Mouse (Mus musculus) frontal cortex, postnatal 25 days (tissue): Measurements from ENCODE around the gene Epop.

Experiments
- DNase-seq, 2 experiments: peaks; one replicate each; pipeline ENCODE4 v3.0.0; 2022; ENCODE audit warnings: low spot score in 2 of 2

Epop gene

DNA sequence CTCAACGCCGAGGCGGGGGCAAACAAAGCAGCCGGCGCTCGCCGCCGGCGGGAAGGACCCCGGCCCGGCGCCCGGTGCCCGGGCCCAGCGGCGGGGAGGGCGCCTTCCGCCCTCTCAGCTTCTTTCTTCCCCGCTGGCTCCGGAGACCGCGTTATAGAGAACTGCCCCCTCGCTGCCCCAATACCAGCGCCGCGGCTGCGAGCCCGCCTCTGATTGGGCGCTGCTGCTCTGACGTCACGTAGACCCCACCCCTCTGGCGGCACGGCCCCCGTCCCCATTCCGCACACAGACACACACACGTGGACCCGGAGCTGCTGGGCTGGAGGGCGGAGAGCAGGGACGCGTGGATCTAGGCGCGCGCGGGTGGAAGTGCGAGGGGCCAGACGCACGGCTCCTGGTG is at the start of gene Epop:
TSS of gene Epop (minus strand) at position 127 of the 400 bp plus-strand sequence.
- peak; percentile 75 to 88 for DNase-seq

DNA sequence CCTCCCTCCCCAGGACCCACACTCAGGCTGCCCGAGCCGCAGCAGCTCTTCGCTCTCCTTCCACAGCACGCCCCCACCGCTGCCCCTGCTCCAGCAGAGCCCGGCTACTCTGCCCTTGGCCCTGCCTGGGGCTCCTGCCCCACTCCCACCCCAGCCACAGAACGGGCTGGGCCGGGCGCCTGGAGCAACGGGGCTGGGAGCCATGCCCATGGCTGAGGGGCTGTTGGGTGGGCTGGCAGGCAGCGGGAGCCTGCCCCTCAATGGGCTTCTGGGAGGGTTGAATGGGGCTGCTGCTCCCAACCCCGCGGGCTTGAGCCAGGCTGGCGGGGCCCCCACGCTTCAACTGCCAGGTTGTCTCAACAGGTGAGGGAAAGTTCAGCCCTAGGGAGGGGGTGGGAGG is 48.8 kb upstream of the Epop start:
- no peak for DNase-seq

DNA sequence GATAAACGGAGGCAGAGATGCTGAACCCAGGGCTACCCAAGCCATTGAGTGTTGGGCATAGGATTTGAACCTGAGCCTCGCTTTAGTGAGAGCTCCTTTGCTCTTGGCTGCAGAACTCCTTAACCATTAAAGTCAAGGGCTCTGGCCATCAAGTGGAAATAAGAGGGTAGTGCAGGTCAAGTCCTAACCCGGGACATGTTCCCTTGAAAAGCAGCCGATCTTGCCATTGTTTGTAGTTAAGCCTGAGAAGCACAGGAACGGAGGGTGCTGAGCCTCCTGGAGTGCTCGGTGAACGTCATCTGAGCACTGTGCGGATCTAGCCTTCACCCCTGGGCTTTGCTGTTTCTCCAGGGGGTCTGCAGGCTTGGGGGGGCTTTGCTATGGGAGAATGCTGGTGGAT is 48.3 kb upstream of the Epop start:
- DNase-seq: no peak

DNA sequence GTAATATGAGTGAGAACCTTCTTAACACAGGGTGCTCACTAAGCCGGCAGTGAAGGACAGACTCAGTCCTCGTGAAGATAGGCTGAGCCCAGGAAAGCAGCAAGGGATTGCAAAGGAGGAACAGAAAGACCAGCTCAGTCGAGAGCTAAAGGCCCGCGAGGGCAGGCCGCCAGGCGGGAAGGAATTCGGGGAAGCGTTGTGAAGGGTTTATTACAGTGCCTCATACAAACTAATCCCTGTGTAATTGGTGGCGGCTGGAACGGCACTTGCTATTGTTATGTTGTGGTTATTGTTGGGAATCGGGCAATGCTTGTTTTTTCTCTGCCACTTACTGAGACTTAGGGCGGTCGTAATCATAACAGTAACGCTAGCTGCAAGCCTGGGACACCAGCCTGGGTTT is 47.9 kb upstream of the Epop start:
- DNase-seq: no peak

DNA sequence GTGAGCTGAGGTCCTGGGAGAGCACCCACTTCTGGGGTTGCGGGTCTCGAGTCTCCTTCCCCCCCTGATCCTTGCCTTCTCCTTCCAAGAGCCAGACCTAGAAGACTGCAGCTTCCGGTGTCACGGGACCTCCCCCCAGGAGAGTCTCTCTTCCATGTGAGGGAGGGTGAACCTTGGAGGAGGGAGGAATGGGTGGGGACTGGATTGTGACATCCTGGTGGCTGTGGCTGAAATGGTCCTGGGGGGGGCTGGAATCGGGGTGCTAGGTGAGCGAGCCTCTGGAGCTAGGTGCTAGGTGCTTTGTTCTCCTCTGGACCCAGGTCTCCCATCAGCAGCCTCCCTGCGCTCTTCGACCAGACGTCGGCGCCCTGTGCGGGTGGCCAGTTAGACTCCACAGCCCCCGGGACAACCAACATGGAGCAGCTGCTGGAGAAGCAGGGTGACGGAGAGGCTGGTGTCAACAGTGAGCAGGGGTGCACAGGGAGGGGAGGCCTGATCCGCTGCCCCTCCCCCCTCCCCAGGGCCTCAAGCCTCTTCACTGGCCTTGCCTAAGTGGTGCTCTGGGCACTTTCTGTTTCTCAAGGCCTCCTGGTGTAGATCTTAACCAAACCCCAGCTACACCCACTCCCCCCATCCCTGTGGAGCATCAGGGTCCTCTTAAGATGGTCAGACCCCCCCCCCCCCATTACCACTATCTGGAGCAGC is 46.7 kb upstream of the Epop start:
- DNase-seq: no peak

DNA sequence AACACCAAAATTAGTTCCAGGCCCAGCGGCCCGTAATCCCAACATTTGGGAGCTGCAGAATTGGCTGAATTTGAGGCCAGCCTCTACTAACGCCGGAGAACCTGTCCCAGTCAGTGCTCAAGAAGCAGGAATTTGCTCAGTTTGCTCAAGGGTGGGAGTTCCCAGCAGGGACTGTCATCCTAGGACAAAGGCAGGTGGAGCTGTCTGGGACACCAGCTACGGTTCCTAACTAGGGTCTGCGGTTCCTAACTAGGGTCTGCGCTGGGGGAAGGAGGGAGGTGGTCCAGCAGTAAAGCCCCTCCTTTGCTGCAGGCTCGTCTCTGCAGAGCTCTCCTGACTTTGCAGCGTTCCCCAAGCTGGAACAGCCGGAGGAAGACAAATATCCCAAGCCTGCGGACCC is 43.6 kb upstream of the Epop start:
- no peak for DNase-seq

DNA sequence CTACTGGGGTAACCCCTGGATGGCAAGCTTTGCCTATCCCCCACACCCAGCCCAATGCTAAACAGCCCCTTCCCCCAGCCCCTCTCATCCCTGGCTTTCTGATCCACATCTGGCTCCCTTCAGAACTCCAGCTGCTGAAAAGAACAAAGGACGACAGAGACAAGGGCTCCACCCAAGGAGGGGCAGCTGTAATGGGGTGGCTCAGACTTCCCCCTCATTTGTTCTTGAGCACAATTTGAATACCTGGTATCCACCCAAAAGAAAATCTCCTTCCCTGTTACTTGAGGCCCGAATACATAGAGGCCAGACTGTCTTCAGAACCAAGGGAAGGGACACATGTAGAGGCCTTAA is 41.6 kb upstream of the Epop start:
- DNase-seq: no peak

DNA sequence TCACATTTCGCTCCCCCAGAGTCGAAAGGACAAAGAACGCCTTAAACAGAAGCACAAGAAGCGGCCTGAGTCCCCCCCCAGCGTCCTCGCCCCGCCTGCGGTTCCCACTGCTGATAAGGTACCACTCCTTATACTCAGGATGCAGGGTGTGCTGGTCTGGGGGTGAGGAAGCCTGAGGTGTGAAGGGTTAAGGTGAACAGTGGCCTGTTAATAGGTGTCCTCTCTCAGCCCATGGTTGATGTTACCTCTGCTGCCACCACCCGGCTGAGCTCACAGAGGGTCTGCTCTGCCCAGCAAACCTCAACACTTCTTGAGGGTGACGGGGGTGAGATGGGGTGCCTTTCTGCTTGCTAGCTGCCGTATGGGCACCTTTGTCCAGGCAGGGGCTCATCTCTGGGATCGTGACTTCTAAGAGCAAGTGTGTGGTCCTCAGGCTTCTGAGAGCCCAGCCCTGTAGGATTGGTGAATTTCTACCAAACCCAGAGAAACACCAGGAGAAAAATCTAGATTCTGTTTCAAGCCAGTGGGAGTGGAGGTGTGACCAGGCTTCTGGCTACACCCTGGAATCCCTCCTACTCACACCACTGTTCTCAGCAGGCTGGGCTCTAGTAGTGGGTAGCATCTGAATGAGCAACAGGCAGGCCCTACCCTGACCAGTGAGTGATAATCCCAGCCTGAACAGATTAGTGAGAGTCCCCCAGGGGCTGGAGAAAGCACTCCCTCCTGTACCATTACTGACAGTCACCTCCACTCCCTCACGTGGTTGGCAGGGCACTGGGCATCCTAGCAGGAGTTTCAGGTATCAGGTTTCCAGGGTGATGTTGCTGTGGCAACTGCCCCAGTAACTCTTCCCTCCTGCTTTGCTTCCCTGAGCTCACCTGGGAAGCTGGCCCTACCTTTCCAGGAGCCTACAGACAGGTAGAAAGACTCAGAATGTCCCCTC is 41.0 kb upstream of the Epop start:
- no peak for DNase-seq

DNA sequence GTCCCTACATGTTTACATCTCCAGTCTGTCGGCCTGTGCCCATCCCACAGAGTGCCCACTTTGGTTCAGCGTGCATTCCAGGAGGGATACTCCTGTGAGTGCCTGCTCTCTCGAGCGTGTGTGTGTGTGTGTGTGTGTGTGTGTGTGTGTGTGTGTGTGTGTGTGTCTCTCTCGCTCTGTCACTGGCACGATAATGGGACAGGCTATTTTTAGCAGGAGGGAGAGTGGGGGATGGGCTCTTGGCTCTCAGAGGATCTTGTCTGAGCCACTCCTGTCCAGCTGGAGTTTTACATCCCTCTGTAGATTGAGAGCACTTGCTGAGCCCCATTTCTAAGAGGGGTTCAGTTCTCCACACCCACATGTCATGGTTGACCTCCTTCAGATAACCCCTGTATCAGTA is 40.3 kb upstream of the Epop start:
- no peak for DNase-seq

DNA sequence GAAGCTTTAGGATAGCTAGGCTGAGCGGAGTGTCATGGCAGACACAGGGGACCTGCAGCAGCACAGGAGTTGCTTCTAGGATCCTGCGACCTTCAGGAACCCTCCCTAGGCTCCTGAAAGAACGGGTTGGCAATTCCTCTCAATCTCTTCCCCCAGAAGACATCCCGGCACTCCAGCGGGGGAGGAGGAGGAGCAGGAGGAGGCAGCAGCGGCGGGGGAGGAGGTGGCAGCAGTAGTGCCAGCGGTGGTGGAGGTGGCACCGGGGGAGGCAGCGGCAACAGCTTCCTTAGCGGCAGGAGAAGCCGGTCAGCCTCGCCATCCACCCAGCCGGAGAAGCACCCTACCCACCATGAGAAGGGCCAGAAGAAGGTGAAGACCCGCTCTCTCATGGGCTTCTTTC is 39.8 kb upstream of the Epop start:
- DNase-seq: no peak

DNA sequence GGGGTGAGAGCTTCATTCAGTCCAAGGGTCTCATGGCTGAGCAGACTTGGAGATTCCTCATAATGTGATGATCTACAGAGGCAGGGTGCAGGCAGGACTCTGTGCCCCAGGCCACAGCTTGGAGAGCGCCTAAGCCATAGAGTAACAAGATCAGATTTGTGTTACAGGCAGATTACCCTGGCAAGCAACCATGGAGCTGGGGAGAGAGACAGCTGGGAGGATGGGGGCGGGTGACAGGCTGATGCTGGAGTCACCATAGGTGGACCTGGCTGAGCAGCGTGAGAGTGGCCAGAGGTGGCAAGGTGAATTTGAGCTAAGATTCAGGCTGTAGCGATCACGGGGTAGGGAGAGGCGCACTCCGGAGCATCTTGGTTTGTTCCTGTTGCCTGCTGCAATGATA is 38.7 kb upstream of the Epop start:
- DNase-seq: no peak

DNA sequence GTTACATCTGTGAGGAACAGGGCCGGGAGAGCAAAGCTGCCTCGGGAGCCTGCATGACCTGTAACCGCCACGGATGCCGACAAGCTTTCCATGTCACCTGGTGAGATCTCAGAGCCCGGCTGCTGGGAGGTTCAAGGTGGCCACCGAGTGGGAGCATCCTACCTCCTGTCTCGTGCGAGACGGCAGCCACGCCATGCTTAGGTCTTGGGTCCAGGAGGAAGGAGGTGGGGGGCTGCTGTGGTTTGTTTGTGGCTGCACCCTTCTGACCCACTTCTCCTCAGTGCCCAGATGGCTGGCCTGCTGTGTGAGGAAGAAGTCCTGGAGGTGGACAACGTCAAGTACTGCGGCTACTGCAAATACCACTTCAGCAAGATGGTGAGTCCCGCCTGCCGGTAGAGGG is 37.3 kb upstream of the Epop start:
- no peak for DNase-seq

DNA sequence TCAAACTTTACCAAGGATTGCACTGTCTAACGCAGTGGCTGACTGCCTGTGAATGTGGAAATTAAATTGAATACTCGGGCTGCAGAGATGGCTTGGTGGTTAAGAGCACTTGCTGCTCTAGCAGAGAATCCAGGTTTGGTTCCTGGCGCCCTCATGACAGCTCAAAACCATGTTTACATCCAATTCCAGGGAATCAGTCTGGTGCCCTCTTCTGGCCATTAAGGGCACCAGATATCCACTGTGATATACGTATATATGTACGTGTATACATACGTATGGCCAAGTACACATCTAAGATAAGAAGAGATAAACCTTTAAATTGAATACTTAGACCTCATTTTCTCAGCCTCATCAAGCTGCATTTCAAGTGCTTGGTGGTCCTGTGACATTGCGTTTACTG is 36.7 kb upstream of the Epop start:
- no peak for DNase-seq

DNA sequence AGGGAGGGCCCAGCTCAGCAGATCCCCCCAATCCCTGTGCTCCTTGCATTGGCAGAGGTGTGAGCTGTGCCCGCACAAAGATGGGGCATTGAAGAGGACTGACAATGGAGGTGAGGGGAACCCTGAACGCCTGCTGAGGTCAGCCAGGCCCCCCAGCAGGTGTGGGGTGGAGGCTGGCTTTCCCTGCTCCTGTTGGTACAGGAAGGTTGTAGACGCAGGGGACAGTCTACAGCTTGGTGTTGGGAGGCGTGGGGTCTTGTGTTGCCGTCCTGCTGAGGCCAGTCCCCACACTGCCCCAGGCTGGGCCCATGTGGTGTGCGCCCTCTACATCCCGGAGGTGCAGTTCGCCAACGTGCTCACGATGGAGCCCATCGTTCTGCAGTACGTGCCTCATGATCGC is 35.9 kb upstream of the Epop start:
- DNase-seq: no peak

DNA sequence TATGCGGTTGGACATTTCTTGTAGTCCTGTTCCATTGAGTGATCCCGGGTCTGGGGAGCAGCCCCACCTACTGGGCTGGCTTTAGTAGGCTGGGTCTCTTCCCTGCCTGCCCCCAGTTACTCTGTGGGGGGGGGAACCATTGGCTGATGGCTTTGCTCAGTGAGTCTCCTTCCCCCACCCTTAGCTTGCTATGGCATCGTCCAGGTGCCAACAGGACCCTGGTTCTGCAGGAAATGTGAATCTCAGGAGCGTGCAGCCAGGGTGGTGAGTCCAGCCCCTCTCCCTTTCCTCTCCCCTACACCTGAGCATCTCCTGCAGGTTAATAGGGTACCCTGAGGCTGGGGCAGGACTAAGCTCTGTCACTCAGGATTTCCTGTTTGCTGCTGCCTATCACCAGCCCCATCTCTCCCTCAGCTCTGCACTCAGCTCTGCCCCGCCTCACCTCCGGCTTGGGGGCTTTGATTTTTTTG is 35.3 kb upstream of the Epop start:
- DNase-seq: no peak

DNA sequence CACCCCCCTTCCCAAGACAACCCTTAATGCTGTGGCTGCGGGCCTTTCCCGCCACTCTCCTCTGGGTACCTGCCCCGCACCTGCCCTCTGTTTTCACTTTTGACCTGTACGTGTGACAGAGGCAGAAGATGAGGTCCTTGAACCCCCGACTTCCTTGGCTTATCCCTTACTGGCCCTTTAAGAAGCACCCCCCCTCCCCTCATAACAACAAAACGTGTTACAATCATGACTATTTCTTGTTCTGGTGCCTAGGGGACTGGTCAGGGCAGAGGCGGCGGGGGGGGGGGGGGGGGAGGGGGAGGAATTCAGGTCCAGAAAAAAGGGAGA is 34.8 kb upstream of the Epop start:
- no peak for DNase-seq

DNA sequence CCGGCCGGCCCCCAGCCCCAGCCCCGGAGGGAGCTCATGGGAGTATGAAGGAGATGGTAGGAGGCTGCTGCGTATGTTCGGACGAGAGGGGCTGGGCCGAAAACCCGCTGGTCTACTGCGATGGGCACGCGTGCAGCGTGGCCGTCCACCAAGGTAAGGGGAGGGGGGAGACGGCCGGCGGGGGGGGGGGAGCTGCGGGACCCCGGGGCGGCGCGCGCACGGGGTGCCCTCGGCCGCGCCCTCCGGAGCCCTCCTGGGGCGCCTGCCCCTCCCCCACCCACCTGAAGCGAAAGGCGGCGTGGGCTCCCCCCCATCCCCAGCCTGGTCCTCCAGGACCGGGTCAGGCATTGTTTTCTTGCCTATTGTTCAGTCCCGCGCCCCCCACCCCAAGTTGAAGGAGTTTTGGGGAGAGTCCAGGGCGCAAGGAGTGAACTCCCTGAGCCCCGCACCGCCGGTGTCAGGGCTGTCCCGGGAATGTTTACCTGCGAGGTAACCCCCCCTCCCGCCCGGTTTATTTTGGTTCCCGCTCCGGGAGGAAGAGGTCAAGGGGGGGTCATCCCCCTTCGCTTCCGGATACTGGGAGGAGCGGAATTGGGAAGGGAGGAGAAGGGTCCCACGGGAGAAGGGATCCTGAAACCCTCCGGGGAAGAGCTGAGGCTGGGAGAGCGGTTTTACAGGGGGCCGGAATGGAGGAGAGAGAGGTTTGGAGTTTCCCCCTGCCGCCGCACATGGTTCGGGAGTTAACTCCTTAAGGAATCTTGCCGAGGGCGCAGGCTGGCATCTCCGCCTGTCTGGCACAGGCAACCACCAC is 34.2 kb upstream of the Epop start:
- no peak for DNase-seq

DNA sequence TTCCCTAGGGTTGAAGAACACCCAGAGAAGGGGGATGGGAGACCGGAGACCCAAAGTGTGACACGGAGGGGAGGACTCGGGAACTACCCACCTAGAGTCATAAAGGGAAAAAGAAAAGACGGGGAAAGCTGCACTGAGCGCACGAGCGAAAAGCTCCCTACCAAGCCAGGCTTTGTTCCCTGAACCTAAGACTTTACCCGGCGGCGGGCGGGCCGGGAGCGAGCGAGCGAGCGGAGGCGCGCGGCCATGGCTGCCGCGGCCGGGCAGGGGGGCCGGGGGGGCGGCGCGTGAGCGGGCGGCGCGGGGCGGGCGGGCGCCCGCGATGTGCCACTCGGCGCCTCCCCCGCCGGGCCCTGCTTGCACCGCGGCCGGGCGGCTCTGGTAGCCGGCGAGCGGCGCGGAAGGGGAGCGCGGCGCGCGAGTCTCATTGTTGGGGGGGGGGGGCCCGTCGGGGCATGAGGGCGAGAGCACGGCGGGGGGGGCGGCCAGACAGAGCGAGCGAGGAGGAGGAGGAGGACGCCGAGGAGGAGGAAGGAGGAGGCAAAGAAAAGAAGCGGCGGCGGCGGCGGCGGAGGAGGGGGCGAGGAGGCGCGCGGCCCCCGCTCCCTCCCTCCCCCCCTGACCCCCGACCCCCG is 33.5 kb upstream of the Epop start, which contains the start of gene Mllt6:
TSS of gene Mllt6 (plus strand) at position 522 of the 635 bp plus-strand sequence.
- no peak for DNase-seq

DNA sequence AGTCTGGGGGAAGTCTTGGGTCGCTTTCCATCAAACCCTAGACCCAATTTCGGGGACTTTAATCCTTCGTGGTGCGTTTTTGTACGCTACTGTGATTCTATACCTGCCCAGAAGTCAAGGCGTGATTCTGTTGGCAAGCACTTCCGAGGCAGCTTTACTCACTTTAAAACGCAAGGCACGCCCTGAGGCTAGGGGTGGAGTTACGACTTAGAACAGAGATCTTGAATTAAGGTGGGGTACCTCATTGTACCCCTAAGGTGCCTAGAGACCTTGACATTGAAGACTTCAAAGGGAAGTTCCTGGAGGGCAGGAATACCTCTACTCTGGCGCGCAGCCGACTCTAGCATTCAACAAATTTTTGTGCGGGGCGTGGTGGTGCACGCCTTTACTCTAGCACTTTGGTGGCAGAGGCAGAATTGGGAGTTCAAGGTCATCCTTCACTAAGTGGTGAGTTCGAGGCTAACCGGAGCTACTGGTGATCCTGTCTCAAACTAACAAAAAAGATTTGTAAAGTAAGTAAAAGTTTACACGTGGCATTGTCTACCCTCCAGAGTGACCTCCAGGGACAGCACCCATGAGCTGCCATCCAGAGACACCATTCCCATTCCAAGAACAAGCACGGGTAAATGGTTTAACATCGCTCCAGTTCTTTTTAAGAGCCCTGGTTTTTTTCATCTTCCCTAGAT is 32.8 kb upstream of the Epop start:
- no peak for DNase-seq

DNA sequence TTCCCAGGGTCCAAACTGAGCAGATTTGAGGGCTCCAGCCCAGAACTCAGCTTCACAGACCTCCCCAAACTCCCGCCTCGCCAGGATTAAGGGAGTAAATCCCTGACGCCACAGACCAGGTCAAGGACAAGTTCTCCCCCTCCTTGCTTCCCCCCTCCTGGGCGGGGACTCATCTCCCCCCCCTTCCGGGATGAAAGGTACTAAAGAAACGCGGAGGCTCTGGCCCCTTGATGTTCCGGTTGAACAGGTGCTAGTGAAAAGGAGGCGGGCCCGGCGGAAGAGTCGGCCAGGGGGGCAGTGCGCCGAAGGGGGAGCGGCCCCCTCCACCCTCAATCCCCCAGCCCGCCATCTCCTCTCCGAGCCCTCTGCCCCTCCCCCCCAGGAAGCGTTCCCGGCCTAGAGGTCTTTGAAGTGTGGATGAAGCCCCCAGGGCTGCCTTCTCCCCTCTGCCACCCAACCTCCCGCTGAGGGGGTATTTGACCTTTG is 32.2 kb upstream of the Epop start:
- DNase-seq: no peak
